Mouse (Mus musculus) c-Kit-positive CD71-negative TER-119-negative erythroid progenitor cells, embryonic 14.5 days (primary cell): ENCODE results near the gene Gsc.

Source experiments
- DNase-seq: peaks from one replicate; pipeline ENCODE4 v3.0.0-alpha.2; 2013; ENCODE audit warnings: low read depth

Gsc gene

DNA sequence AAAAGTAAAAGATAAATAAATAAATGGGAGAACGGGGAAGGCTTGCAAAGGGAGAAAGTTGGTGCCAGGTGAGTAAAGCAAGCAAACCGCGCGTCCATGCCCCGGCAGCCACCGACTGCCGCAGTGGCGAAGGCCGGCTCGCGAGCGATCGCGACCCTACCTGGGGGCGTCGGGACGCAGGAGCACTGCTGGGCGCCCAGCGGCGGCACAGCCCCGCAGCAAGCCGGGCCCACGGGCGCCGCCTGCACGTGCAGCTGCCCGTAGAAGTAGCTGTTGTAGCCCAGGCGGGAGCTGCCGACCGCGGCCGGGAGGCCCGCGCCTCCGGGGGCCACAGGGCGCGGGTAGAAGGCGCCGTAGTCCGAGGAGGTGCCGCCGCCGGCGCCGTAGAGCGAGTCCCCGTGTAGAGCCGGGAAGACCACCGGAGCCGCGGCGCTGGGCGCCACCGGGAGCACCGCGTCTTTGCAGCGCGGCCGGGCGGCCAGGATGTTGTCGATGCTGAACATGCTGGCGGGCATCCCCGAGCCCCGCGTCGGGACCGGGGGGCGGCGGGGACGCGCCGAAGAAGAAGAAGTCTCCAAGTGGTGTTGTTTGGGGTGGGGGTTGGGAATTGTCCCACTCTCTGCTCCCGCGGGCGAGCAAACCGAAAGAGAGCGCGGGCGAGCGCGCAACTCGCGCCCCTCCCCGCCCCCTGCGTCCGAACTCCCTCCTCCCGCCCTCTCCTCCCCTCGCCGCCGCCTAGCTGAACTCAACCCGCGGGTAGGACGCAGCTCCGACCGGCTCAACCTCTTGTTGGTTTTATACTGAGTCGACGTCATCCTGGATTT lies at the start of gene Gsc:
Gene Gsc (minus strand): TSS at position 730 of the 824 bp plus-strand sequence.
- DNase-seq: no peak

DNA sequence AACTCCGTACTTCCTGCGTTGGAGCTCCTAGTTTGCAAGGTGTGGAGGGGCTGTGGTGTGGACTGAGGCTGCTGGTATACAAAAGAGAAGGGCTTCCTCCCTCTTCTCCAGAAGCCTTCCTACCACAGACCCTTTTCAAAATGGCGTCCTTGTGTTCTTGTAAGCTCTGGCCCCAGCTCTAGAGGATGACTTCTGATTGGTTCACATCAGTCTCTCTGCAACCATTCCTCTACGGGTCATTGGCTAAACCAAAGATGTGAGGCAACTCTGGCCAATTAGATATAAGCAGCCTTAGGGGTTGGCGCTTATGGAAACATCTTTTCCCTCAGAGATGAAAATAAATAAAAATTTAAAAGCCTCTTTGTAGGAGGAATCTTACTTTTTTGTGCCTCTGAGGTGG lies 46.6 kb upstream of the Gsc start:
- DNase-seq: no peak

GRCm38 (mm10) chr12:104507911-104508310 lies 34.8 kb upstream of the Gsc start:
- DNase-seq: no peak

DNA sequence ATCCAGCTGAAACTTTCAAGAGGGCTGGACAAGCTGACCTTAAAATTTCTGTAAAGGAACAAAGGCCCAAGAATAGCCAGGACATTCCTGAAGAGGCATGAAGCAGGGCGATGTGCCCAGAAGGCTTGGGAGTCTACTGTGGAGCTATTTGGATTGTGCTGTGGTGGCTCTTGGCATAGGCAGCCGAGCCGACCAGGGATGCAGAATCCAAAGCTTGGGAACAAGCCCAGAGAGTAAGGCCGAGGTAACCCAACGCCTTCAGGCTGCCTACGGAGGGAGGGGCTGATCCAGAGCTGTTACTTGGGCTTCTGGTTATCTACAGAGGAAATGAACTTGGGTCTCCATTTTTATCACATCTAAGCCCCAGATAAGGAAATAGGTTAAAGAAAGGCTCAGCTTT lies 18.9 kb upstream of the Gsc start:
- no peak for DNase-seq

- no peak for DNase-seq
Measured at GRCm38 (mm10) chr12:104486205-104486604, 13.1 kb upstream of the Gsc start.

DNA sequence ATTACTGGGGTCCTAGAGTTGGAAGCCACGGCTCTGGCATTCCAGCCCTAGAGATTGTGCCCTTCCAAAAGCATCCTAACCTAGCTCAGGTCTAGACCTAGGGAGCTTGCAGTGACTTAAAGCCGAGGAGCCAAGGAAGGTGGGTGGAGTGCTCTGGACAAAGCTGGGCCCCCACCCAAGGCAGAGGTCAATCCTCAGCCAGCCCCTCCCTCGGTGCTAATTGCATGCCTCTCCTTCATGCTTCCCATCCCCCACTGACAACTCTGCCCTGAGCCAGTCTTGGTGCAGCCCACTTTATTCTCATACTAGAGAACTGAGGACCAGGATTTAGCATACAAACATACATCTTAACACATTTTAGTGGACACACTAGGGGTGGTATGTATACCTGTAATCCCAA lies 12.0 kb upstream of the Gsc start:
- DNase-seq: no peak

DNA sequence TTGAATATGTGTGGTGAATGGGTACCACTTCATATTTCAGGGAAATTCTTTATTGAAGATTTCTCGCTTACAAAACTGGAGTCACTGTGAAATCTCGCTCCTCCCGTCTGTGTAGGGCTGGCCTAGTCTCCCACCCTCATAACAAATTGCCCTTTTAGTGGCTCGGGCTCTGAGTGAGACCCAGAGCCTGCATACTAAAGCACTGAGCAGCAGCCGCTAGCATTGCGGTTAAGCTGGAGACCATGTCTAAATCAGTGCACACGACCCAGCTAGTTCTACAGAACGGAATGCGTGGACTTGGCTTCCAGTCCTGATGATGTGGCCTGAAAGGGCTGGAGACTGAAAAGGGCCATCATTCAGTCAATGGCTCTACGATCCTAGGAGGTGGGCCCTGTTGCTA lies 7.9 kb upstream of the Gsc start:
- DNase-seq: no peak

DNA sequence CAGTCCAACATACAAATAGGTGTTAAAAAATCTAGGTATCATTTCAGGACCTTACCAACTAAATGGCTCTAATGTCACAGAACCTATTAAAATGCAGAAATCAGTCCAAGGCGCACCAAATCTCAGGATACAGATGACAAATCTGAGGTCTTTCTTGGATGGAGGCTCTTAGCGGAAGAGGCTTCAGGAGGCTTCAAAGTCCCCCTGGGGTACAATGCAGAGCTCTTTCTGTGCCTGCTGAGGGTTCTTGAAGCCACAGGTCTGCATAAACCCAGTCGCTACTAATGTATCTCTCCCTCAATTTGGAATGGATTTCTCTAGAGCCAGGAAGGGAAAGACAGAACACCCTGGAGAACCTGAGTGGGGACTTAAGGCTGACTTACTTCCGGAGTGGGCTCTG lies 5.1 kb upstream of the Gsc start:
- DNase-seq: no peak

GRCm38 (mm10) chr12:104477501-104477900 lies 4.4 kb upstream of the Gsc start:
- no peak for DNase-seq

- no peak for DNase-seq
Measured at GRCm38 (mm10) chr12:104477066-104477465, 3.9 kb upstream of the Gsc start.

GRCm38 (mm10) chr12:104475946-104476345 lies 2.8 kb upstream of the Gsc start:
- DNase-seq: no peak

DNA sequence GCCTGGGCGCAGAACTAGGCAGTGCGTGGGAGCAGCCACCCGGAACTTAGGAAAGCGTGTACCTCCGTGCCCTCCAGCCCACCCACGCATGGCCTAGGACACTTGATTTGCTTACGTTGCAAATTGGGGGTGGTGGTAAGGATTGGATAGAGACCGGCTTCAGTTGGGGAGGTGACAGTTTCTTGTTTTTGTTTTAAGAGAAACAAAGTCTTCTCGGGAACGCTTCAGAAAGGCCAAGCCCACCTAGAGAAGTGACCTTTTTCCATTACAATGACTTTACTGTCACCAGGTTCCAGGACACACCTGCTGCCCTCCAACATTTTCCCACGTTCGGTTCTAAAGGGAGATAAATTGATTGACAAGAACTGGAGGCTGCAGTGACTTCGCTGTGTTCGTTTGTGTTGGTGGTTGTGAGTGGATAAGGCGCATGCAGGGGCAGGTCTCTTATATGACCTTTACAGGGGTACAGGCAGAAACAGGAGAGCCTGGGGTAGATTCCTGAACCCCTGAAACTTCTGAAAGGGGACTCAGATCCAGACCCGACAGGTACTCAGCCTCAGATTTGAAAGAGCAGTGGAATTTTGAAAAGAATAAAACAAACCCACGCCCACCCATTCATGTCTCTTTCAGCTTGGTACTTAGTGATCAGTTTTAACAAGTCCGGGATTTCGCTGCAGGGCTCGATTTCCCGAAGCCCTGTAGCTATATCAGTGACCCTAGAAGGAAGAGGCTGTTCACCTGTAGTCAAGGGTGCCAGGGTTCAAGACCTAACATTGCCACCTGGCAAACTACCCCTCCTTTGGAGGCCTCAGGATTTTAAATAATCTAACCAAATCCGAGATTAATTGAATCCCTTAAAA lies 2.0 kb upstream of the Gsc start:
- no peak for DNase-seq

- DNase-seq: no peak
Measured at GRCm38 (mm10) chr12:104474191-104474871, 1.2 kb upstream of the Gsc start.

- no peak for DNase-seq
Measured at GRCm38 (mm10) chr12:104473492-104473891, 362 bp upstream of the Gsc start.

GRCm38 (mm10) chr12:104472218-104472525 lies 958 bp downstream of the Gsc start:
- no peak for DNase-seq

DNA sequence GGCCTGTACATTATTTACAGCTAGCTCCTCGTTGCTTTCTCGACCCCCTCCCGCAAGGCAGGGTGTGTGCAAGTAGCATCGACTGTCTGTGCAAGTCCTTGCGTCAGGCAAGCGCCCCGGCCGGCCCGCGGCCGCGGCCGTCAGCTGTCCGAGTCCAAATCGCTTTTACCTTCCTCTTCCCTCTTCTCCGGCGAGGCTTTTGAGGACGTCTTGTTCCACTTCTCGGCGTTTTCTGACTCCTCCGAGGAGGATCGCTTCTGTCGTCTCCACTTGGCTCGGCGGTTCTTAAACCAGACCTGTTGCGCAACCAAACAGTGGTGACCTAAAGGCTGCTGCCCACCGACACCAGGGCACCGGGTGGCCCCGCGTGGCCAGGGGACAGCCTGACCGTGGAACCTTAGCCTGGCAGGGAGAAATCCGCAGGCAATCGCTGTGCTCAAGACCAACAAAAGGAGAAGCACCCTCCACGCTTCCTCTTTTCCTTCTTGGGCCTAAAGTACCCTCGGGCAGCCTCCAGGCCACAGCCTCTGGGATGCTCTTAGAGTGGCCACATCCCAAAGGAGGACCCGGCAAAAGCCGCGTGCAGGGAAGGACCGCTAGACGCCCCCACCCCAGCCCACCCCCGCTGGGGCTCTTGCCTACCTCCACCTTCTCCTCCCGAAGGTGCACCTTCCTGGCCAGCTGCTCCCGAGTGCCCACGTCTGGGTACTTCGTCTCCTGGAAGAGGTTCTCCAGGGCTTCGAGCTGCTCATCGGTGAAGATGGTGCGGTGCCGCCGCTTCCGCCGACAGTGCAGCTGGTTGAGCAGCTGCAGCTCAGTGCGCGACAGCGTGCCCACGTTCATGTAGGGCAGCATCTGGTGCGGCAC lies 1.5 kb downstream of the Gsc start:
- DNase-seq: no peak

GRCm38 (mm10) chr12:104470646-104471045 lies 2.5 kb downstream of the Gsc start:
- DNase-seq: no peak

GRCm38 (mm10) chr12:104468783-104469182 lies 4.3 kb downstream of the Gsc start:
- DNase-seq: no peak

DNA sequence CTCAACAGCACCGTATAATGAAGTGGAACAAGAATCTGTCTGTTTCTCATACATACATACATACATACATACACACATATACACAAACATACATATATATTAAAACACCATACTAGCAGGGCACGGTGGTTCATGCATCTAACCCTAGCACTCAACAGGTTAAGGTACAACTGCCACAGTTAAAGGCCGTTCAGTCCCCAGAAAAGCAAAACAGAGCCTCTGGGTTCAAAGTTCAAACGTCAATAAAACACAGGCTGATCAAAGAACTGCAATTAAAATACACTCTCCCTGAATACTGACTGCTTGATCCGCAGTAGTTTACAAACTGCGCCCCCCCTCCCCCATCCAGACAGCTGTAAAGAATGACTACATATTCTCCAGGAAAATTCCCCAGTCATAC lies 5.8 kb downstream of the Gsc start:
- no peak for DNase-seq

DNA sequence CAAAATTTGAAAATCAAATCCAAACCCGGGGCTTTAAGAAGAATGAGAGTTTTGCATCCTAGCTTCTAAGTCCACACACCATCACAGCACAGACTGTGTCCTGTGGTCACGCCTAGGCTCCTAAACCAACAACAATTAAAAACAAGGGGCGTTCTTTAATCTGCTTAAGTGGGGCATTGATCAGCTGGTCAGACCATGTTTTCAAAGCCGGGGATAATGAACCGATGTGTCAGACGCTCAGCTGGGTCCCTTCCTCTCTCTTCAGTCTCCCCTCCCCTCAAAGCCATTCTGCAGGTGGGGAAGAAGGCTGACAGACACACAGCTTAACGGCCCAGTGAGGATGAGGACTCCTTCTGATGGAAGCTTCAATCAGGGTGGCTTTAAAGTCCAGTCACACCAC lies 6.2 kb downstream of the Gsc start:
- no peak for DNase-seq

GRCm38 (mm10) chr12:104461372-104461771 lies 11.8 kb downstream of the Gsc start:
- no peak for DNase-seq

DNA sequence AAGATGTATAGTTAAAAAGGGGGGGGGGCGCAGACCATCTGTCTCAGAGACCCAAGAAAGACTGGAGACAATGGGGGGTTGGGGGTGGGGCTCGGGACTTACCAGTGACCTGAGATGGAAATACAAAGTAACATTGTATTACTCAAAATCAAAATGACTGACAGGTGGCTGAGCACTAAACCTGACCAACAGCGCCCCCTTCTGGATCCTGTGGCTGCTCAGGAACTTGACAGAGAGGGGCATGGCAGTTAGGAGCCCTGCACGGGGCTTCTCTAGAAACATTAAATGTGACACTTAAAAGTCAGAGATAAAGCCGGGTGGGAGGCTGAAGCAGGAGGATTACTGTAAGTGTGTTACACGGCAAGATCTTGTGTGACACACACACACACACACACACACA lies 13.8 kb downstream of the Gsc start:
- no peak for DNase-seq
